Mouse (Mus musculus): ENCODE results near the gene Rnf213.

GRCm38 (mm10) chr11:119528930-119529329, 136.0 kb downstream of the Rnf213 start:
- TF ChIP-seq CTCF (IDR thresholded peaks at IDR 0.05; ENCODE audit: control insufficient read depth, insufficient read depth, low read length), result no peak
- TF ChIP-seq POLR2A (IDR thresholded peaks at IDR 0.05; ENCODE audit: borderline replicate concordance, control insufficient read depth, low read depth, low read length), result no peak

All from bone marrow, adult 2 months (tissue).